Mouse (Mus musculus) MEL (cell line): Measurements from ENCODE around the gene Tbr1. TPM values are rescaled to one million over a fixed set of nuclear protein-coding genes. Genes with fewer than 3 reads are reported as not detected.

Experiments
- DNase-seq: peaks from one replicate; pipeline ENCODE4 v3.0.0; 2011; ENCODE audit warnings: low read depth, low spot score
- H3K27ac ChIP-seq: 2 replicates; pipeline ENCODE4 v1.5.1; 2012; ENCODE audit warnings: low read depth, mild to moderate bottlenecking, control low read depth, low read length, moderate library complexity; ENCODE audit not compliant: control insufficient read depth
- H3K27me3 ChIP-seq, 2 experiments: fragments of 150-350 bp in 1 of 2; sonication (generic) in 1 of 2; 2 replicates each; pipeline ENCODE4 v1.6.1; 2012; ENCODE audit warnings: low read length in 2 of 2, mild to moderate bottlenecking in 2 of 2, improper control_type of control experiment in 1 of 2, moderate library complexity in 1 of 2; ENCODE audit not compliant: insufficient read depth in 2 of 2, control insufficient read depth in 1 of 2
- H3K36me3 ChIP-seq, 2 experiments: 2 replicates each; pipeline ENCODE4 v1.6.1; 2012 to 2014; ENCODE audit warnings: low read length in 2 of 2, improper control_type of control experiment in 1 of 2, inconsistent platforms in 1 of 2, mild to moderate bottlenecking in 1 of 2; ENCODE audit not compliant: insufficient read depth in 2 of 2, control insufficient read depth in 1 of 2
- H3K4me1 ChIP-seq, 2 experiments: fragments of 150-350 bp in 1 of 2; sonication (generic) in 1 of 2; 2 replicates each; pipeline ENCODE4 v1.6.1; 2012; ENCODE audit warnings: low read length in 2 of 2, improper control_type of control experiment in 1 of 2, mild to moderate bottlenecking in 1 of 2; ENCODE audit not compliant: insufficient read depth in 2 of 2, control insufficient read depth in 1 of 2
- H3K4me3 ChIP-seq, 2 experiments: fragments of 150-350 bp in 1 of 2; sonication (generic) in 1 of 2; 2 replicates each; pipeline ENCODE4 v1.5.1; 2012; ENCODE audit warnings: low read depth in 2 of 2, low read length in 2 of 2, mild to moderate bottlenecking in 2 of 2, moderate library complexity in 2 of 2, control low read depth in 1 of 2, improper control_type of control experiment in 1 of 2; ENCODE audit not compliant: control insufficient read depth in 1 of 2, insufficient read depth in 1 of 2
- H3K79me2 ChIP-seq: 2 replicates; pipeline ENCODE4 v1.6.1; 2012; ENCODE audit warnings: mild to moderate bottlenecking, low read length, moderate library complexity; ENCODE audit not compliant: control insufficient read depth, poor library complexity, insufficient read depth
- H3K9ac ChIP-seq: 2 replicates; pipeline ENCODE4 v1.6.1; 2012; ENCODE audit warnings: low read depth, mild to moderate bottlenecking, control low read depth, low read length, moderate library complexity; ENCODE audit not compliant: control insufficient read depth, poor library complexity, severe bottlenecking
- H3K9me3 ChIP-seq: fragments of 150-350 bp; sonication (generic); replicated peaks from 2 replicates; pipeline ENCODE4 v1.6.1; 2012; ENCODE audit warnings: mild to moderate bottlenecking, low read length, improper control_type of control experiment, moderate library complexity; ENCODE audit not compliant: insufficient read depth
- ELF1 ChIP-seq: IDR thresholded peaks from 2 replicates; pipeline ENCODE4 v1.6.1; 2014; ENCODE audit warnings: low read depth, mild to moderate bottlenecking, inconsistent platforms, low read length, improper control_type of control experiment, moderate library complexity
- EP300 ChIP-seq, 2 experiments: IDR thresholded peaks; 2 replicates each; pipeline ENCODE4 v1.6.1; 2011; ENCODE audit warnings: improper control_type of control experiment in 2 of 2, low read length in 2 of 2, low read depth in 1 of 2, mild to moderate bottlenecking in 1 of 2
- GATA1 ChIP-seq: IDR thresholded peaks from 2 replicates; pipeline ENCODE4 v1.6.1; 2011; ENCODE audit warnings: low read depth, low read length, improper control_type of control experiment
- KAT2A ChIP-seq: conservative IDR thresholded peaks from 2 replicates; pipeline ENCODE4 v1.6.1; 2012; ENCODE audit warnings: low read depth, low read length, improper control_type of control experiment, inconsistent platforms
- MAZ ChIP-seq: IDR thresholded peaks from 2 replicates; pipeline ENCODE4 v1.6.1; 2012; ENCODE audit warnings: low read depth, mild to moderate bottlenecking, inconsistent platforms, low read length, improper control_type of control experiment
- MEF2A ChIP-seq: IDR thresholded peaks from 2 replicates; pipeline ENCODE4 v1.6.1; 2014; ENCODE audit warnings: low read depth, mild to moderate bottlenecking, inconsistent platforms, low read length, improper control_type of control experiment; ENCODE audit not compliant: poor library complexity, insufficient replicate concordance, severe bottlenecking; ENCODE audit errors: extremely low read depth
- MYB ChIP-seq: IDR thresholded peaks from 2 replicates; pipeline ENCODE4 v1.6.1; 2011; ENCODE audit warnings: mild to moderate bottlenecking, low read depth, low read length, improper control_type of control experiment
- NRF1 ChIP-seq: IDR thresholded peaks from 2 replicates; pipeline ENCODE4 v1.6.1; 2014; ENCODE audit warnings: low read depth, mild to moderate bottlenecking, inconsistent platforms, low read length, improper control_type of control experiment, moderate library complexity; ENCODE audit not compliant: poor library complexity, insufficient read depth, severe bottlenecking
- POLR2AphosphoS5 ChIP-seq: IDR thresholded peaks from 2 replicates; pipeline ENCODE4 v1.6.1; 2012; ENCODE audit warnings: low read depth, borderline replicate concordance, mild to moderate bottlenecking, inconsistent platforms, low read length, moderate library complexity, mixed read lengths
- TCF12 ChIP-seq: IDR thresholded peaks from 2 replicates; pipeline ENCODE4 v1.6.1; 2014; ENCODE audit warnings: low read depth, mild to moderate bottlenecking, inconsistent platforms, low read length, improper control_type of control experiment, moderate library complexity
- USF1 ChIP-seq: IDR thresholded peaks from 2 replicates; pipeline ENCODE4 v1.6.1; 2014; ENCODE audit warnings: low read depth, mild to moderate bottlenecking, inconsistent platforms, low read length, improper control_type of control experiment, moderate library complexity
- ZKSCAN1 ChIP-seq: IDR thresholded peaks from 2 replicates; pipeline ENCODE4 v1.6.1; 2012; ENCODE audit warnings: low read depth, mild to moderate bottlenecking, inconsistent platforms, low read length, improper control_type of control experiment, moderate library complexity
- ZNF384 ChIP-seq: IDR thresholded peaks from 2 replicates; pipeline ENCODE4 v1.6.1; 2012; ENCODE audit warnings: low read depth, mild to moderate bottlenecking, inconsistent platforms, low read length, improper control_type of control experiment
- polyA plus RNA-seq, 2 experiments: library from polyadenylated mRNA; stranded (reverse) in 1 of 2; unstranded in 1 of 2; fragments of >175 nt in 1 of 2; fragments of >200 nt in 1 of 2; gene quantifications; 2 replicates each; pipeline versions ENCODE4 v1.2.1 to v1.2.4; 2012; ENCODE audit warnings: low replicate concordance in 2 of 2, low read depth in 1 of 2; ENCODE audit not compliant: insufficient read length in 2 of 2, insufficient read depth in 1 of 2, missing spikeins in 1 of 2
- total RNA-seq: library from RNA; depleted of rRNA; stranded (reverse); fragments of 300-350 nt; gene quantifications from 2 replicates; pipeline ENCODE4 v1.2.3, GENCODE M21; 2012; rRNA removed

Tbr1 gene
- total RNA-seq (0.10 TPM in 1 of 2 replicates, not detected in the other), polyA plus RNA-seq (under 1 TPM in 1 of 2 experiments, not detected in 1; 0.11 TPM)

DNA sequence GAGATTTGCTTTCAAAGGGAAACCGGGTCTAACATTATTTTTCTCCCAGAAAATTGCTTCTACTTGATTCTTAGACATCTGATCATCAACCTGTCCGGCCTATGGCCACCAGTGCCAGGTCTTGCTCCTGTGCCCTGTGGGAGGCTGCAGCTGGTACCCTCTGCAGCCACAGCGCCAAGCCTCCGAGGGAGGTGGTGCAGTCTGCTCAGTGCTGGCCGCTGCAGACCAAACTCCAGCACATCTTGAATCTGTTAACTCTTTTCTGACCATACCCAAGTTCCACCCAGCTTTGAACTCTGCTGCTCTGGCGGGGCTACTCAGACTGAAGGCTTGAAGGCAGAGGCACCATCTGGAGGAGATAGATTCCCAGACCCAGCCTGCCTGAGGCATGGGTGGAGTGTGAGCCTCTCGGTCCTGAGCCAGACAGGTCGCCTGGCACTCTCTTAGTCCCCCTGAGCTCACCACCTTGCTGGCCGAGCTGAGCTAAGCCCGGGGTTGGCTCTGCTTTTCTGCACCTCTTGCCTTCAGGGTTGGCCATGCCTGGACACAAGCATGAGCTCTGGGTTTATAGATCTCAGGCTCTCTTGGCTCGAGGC, at the start of gene Tbr1:
Gene Tbr1 (plus strand): TSS at position 275 of the 596 bp plus-strand sequence.
- H3K4me1 ChIP-seq = no peaks in the 10 kb centered on the region
- H3K27ac ChIP-seq = no peak within 1 kb of the TSS
- no peaks in the 10 kb centered on the region for H3K9me3 ChIP-seq
- H3K27me3 ChIP-seq = no peaks in the 10 kb centered on the region
- TF ChIP-seq ZKSCAN1 (no peak), ZNF384 (no peak), NRF1 (no peak), KAT2A (no peak)
- DNase-seq = no peak
- no peaks in the 10 kb centered on the region for H3K79me2 ChIP-seq
- no peak within 1 kb of the TSS for H3K4me3 ChIP-seq
- no peak within 1 kb of the TSS for H3K9ac ChIP-seq
- H3K36me3 ChIP-seq = peaks cover 3 to 10% of the 10 kb centered on the region in 2 experiments; a peak in 3 of 4 replicates

DNA sequence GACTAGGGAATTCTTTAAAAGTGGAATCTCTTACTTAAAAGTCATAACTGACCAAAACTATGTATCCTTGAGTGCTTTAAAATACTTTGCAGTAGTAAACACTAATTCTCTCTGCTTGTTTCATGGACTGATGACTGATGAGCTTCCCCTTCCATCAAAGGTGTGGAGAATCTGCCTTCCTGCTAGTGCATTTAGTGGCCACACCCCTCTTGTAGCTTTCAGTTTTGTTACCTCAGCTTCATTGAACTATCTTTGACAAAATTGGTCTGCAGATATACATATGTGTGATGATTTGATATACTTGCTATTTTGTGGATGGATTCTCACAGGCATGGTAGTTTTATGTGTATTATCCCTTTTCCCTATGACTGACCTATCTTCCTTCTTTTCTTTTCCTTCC, 47.7 kb upstream of the Tbr1 start:
- no peak for TF ChIP-seq POLR2AphosphoS5
- no peak for TF ChIP-seq MAZ
- no peak for TF ChIP-seq USF1
- no peak for TF ChIP-seq MYB
- no peak for TF ChIP-seq TCF12
- TF ChIP-seq ZNF384 = no peak
- TF ChIP-seq MEF2A = no peak
- TF ChIP-seq EP300 (IDR thresholded peaks at IDR 0.05; ENCODE audit: low read depth in 1 of 2, low read length in 2 of 2) = no peak
- no peak for TF ChIP-seq GATA1
- TF ChIP-seq ELF1 = no peak

More for the DNA sequence above, 47.7 kb upstream of the Tbr1 start:
- no peaks in the 10 kb centered on the region for H3K9me3 ChIP-seq
- peaks cover 6 to 21% of the 10 kb centered on the region in 2 experiments for H3K36me3 ChIP-seq
- H3K4me1 ChIP-seq = peaks cover 2 to 5% of the 10 kb centered on the region in 2 experiments; a peak in 3 of 4 replicates
- H3K27me3 ChIP-seq = no peaks in the 10 kb centered on the region
- no peak for DNase-seq
- no peak overlapping the region for H3K4me3 ChIP-seq
- no peak overlapping the region for H3K9ac ChIP-seq
- no peak overlapping the region for H3K27ac ChIP-seq
- H3K79me2 ChIP-seq = peaks cover 16% of the 10 kb centered on the region; the same call in 1 of the 2 replicates
